Comparison of ENCODE assay signal across 8 mouse cellular contexts in the genomic region with DNA sequence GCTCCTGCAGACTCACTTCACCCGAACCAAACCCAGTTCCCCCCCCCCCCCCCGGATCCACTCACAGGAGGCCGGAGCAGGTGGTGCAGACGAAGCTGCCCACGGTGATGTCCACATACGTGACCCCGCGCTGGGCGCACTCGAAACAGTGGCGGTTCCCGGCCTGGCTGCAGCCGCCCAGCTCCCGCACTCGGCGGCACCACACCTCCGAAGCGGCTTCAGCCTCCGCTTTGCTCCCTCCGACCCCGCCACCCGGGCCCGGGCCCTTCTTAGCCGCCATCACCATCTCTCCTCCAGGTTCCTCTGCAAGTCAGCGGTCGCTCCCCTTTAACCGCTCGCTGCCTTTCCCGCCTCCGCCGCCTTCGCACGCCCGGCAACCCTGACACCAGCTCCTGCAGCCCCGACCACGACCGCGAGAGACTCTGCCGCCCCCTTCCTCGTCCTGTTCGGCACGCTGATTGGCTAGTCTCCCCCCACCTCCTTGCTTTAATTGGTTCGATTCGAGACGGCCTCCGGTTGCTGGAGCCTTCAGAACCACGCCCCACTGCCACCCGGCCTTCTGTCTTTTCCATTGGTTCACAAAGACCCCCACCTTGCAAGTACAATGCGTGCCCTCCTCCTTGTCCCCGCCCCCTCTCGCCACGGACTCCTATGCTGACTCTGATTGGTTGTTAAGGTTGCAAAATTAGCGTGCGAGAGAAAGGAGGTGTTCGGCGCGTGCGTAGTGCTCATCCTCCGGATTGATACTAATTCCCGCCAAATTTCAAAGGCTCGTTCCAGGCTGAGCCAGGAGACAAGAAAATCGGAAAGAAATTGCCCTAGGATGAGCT. TPM values are rescaled to one million over a fixed set of nuclear protein-coding genes. Genes with fewer than 3 reads are reported as not detected.
DNase-seq lines count a peak whose midpoint lies in the region; ATAC-seq and TF ChIP-seq lines count a peak whose summit lies in the region.

A gene (minus strand): TSS at position 433 of the 830 bp plus-strand sequence.

- H3K9ac ChIP-seq in ES-Bruce4 (ENCODE audit: low read depth, poor library complexity, severe bottlenecking): peak within 1 kb of the TSS; percentile 87
- peak within 1 kb of the TSS; percentile 76 for H3K9ac ChIP-seq in forebrain, embryonic 13.5 days
- peak within 1 kb of the TSS; percentile 80 for H3K9ac ChIP-seq in liver, postnatal 0 days (replicated peaks)
- H3K9ac ChIP-seq in neural tube, embryonic 14.5 days (replicated peaks; ENCODE audit: low read depth, low read length): peak within 1 kb of the TSS; percentile 50

- H3K9me3 ChIP-seq in ES-Bruce4 (replicated peaks; ENCODE audit: control insufficient read depth, insufficient read depth, low read length, poor library complexity, severe bottlenecking): no peaks in the 10 kb centered on the region
- no peaks in the 10 kb centered on the region for H3K9me3 ChIP-seq in forebrain, embryonic 13.5 days (replicated peaks)
- H3K9me3 ChIP-seq in liver, postnatal 0 days (ENCODE audit: low read length): no peaks in the 10 kb centered on the region
- no peaks in the 10 kb centered on the region for H3K9me3 ChIP-seq in neural tube, embryonic 14.5 days (ENCODE audit: control insufficient read depth, low read length)

- H3K36me3 ChIP-seq in ES-Bruce4 (ENCODE audit: control insufficient read depth, insufficient read depth, low read length, poor library complexity, severe bottlenecking): no peaks in the 10 kb centered on the region
- H3K36me3 ChIP-seq in forebrain, embryonic 13.5 days (ENCODE audit: poor library complexity, severe bottlenecking): no peaks in the 10 kb centered on the region; the same call in 1 of the 2 replicates
- peaks cover 27% of the 10 kb centered on the region for H3K36me3 ChIP-seq in liver, postnatal 0 days (replicated peaks; ENCODE audit: insufficient read depth, low read length)
- H3K36me3 ChIP-seq in neural tube, embryonic 14.5 days (ENCODE audit: control insufficient read depth, insufficient read depth, low read length): no peaks in the 10 kb centered on the region

- WGBS in forebrain, embryonic 13.5 days: under 1% methylated on average over 62 of the region's 62 CpGs
- under 1% methylated on average over 59 of the region's 62 CpGs for whole genome bisulfite sequencing in large intestine, adult 2 months
- under 1% methylated on average over 62 of the region's 62 CpGs for WGBS in liver, postnatal 0 days (ENCODE audit: insufficient replicate concordance)
- under 1% methylated on average over 61 of the region's 62 CpGs for WGBS in neural tube, embryonic 14.5 days

- peak; percentile 98 for DNase-seq in heart, postnatal 10 days
- DNase-seq in large intestine, adult 2 months (ENCODE audit: low read depth, low spot score): peak; percentile 99
- DNase-seq in liver, postnatal 0 days: peak; percentile 99
- DNase-seq in testis, postnatal 10 days (ENCODE audit: low spot score): peak; percentile 99

- ATAC-seq in cerebellum, adult (ENCODE audit: insufficient number of reproducible peaks, low FRiP score, low TSS enrichment): peak; percentile 99
- peak; percentile 100 for ATAC-seq in forebrain, embryonic 13.5 days
- ATAC-seq in liver, postnatal 0 days: peak; percentile 91
- ATAC-seq in neural tube, embryonic 14.5 days (ENCODE audit: low read depth): peak; percentile 100

- peak within 1 kb of the TSS; percentile 87 for H3K4me2 ChIP-seq in forebrain, embryonic 13.5 days
- peak within 1 kb of the TSS; percentile 94 for H3K4me2 ChIP-seq in liver, postnatal 0 days (ENCODE audit: low read depth, low read length)
- peak within 1 kb of the TSS; percentile 79 for H3K4me2 ChIP-seq in neural tube, embryonic 14.5 days (ENCODE audit: low read depth, low read length)

- peak within 1 kb of the TSS; percentile 89 for H3K4me3 ChIP-seq in ES-Bruce4 (ENCODE audit: low read depth, low read length)
- H3K4me3 ChIP-seq in forebrain, embryonic 13.5 days: peak within 1 kb of the TSS; percentile 78
- peak within 1 kb of the TSS; percentile 89 for H3K4me3 ChIP-seq in liver, postnatal 0 days (ENCODE audit: low read depth, low read length)
- H3K4me3 ChIP-seq in neural tube, embryonic 14.5 days (ENCODE audit: low read depth, low read length): peak within 1 kb of the TSS; percentile 60

- intact Hi-C loops in heart, postnatal 10 days (cut with DNase I): no loop called here

- no peak within 1 kb of the TSS for H3K27ac ChIP-seq in ES-Bruce4 (ENCODE audit: insufficient read depth, low read length)
- H3K27ac ChIP-seq in forebrain, embryonic 13.5 days: peak within 1 kb of the TSS; percentile 75
- H3K27ac ChIP-seq in liver, postnatal 0 days (ENCODE audit: low read depth): peak within 1 kb of the TSS; percentile 93
- peak within 1 kb of the TSS; percentile 60 for H3K27ac ChIP-seq in neural tube, embryonic 14.5 days (ENCODE audit: low read depth, low read length)

- TF ChIP-seq POLR2A in ES-Bruce4 (IDR thresholded peaks at IDR 0.05; ENCODE audit: insufficient read depth, low read length): peak; percentile 25

- TF ChIP-seq CTCF in ES-Bruce4 (IDR thresholded peaks at IDR 0.05; ENCODE audit: low read depth, low read length): no peak
- peak; percentile 36 for TF ChIP-seq CTCF in liver, postnatal 0 days (IDR thresholded peaks at IDR 0.05; ENCODE audit: low read depth)

- no peaks in the 10 kb centered on the region for H3K27me3 ChIP-seq in ES-Bruce4 (ENCODE audit: control insufficient read depth, insufficient read depth, low read length, poor library complexity, severe bottlenecking)
- H3K27me3 ChIP-seq in forebrain, embryonic 13.5 days: no peaks in the 10 kb centered on the region; the same call in 1 of the 2 replicates
- no peaks in the 10 kb centered on the region for H3K27me3 ChIP-seq in liver, postnatal 0 days (ENCODE audit: insufficient read depth, low read length)
- no peaks in the 10 kb centered on the region for H3K27me3 ChIP-seq in neural tube, embryonic 14.5 days (ENCODE audit: control insufficient read depth, insufficient read depth, low read length)

- TF ChIP-seq EP300 in ES-Bruce4 (IDR thresholded peaks at IDR 0.05; ENCODE audit: insufficient read depth, low read depth, low read length): no peak
- TF ChIP-seq EP300 in liver, postnatal 0 days (IDR thresholded peaks at IDR 0.05; ENCODE audit: low read depth): peak; percentile 86

- no peaks in the 10 kb centered on the region for H3K4me1 ChIP-seq in ES-Bruce4 (ENCODE audit: control insufficient read depth, insufficient read depth, low read length)
- H3K4me1 ChIP-seq in forebrain, embryonic 13.5 days: peaks cover 20% of the 10 kb centered on the region
- peaks cover 42% of the 10 kb centered on the region for H3K4me1 ChIP-seq in liver, postnatal 0 days (ENCODE audit: insufficient read depth)
- H3K4me1 ChIP-seq in neural tube, embryonic 14.5 days (ENCODE audit: control insufficient read depth, insufficient read depth, low read length): peaks cover 11% of the 10 kb centered on the region

RNA-seq across cellular contexts. Expression of the gene that starts here (rescaled TPM):
- 14.8 and 16.0 TPM in 2 replicates for polyA plus RNA-seq in ES-Bruce4 (2011; ENCODE audit: insufficient read depth, insufficient read length, low read depth, missing spikeins)
- 22.8 and 23.4 TPM in 2 replicates for polyA plus RNA-seq in forebrain, embryonic 13.5 days (2015; fragmentation: Nextera tagmentation; extraction: Ambion mirVana)
- 10 to 100 TPM; 11.8 to 14.0 TPM for total RNA-seq in heart, postnatal 10 days (2021)
- polyA plus RNA-seq in large intestine, adult 2 months (2012; rRNA removed): 11.9 and 14.8 TPM in 2 replicates
- 29.5 and 34.1 TPM in 2 replicates for polyA plus RNA-seq in liver, postnatal 0 days (2015; fragmentation: Nextera tagmentation; extraction: Ambion mirVana)
- polyA plus RNA-seq in neural tube, embryonic 14.5 days (2014; fragmentation: Nextera tagmentation; extraction: Ambion mirVana): 11.3 and 12.9 TPM in 2 replicates
